Mouse (Mus musculus): ENCODE results near the gene Gpr153.

Gpr153 gene

DNA sequence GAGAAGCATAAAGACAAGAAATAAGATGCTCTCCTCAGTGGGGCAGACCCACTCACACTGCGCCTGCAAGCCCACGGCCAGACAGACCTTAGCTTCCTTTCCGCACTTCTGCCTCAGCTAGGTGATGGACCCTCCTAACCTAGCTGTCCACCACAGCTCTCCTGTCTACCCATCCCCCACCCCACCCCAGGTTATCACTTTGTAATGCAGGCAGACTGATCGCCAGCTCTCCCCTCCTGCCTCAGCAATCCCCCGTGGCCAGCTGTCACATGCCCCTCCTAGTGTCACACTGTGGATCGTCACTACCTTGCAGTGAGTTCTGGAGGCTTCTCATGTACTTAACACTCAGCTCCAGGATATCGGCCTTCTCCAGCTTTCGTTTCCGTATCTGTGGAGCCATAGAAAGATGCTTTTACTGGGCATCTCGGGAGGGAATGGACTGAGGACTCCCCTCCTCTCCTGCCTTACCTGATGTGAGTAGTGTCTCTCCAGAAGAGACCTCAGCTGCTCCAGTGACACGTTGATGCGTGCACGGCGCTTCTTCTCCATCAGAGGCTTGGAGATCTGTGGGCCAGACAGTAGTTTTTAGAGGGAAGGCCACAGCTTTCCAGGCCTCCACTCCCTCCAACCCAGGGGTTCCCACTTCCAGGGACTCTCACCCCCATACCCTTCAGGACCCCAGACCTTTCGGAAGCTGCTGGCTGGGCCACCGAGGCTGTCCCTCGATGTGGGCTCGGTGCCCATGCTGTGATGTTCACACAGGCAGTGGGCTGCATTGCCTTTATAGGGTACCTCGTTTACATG is 13.5 kb downstream of the Gpr153 start:
- DNase-seq (ENCODE audit: low read depth, low spot score) = no peak

DNA sequence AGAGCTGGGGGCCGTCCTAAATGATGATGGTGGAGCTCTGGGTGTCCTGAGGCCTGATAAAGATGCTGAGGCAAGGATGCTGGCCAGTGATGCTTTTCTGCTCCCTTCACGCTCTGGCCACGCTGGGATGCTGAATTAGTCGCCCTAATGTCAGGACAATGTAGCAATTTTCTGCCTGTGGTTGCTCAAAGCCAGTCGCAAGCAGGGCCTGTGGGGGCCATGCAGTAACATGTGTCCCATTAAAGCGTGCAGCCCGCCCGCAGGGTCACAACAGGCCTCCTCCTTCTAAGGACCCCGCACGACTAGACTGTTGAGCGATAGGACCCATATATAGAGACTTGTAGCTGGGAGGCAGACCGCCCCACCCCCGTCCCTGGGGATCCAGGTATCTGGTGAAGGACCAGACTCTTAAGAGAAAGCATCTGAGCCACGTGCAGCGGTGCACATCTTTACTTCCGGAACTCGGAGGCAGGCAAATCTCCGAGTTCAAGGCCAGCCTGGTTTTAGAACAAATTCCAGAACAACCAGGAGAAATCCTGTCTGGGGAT is 14.4 kb downstream of the Gpr153 start:
- no peak for DNase-seq (ENCODE audit: low read depth, low spot score)

DNA sequence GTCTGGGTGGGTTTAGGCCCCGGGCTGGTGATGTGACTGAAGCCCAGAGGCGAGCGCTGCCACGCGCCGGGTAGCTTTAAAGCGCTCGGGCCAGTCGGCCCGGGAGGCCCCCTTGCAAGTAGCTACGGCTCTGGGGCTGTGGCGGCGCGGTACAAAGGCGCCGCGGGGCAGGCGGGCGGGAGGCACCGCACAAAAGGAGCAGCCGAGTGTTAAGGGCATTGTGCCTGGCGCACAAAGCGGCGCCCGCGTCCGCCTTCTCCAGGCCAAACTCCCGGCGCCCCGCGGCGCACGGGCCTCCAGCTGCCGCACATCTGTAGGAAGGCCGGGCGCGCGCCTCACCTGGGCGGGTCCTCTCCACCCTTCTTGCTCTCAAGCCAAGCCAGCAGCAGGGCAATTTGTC is 16.4 kb downstream of the Gpr153 start:
- DNase-seq (ENCODE audit: low read depth, low spot score) = peak; percentile 96

DNA sequence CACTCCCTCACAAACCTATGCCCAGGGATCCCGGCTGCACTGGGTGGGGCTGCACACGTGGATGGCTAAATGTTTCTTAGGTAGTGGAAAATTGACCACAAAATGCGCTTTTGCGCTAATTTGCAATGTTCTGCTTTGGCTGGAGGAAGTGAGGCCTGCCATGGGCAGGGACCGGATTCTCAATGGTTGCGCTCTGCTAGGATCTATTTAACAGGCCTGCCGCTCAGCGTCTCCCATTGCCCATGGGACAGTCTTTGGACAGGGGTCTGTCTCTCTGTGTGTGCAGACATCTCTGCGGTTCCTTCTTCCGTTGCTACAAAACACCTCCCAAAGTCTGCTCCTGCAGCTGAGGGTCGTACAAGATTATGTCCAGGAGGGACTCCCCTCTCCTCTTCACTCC is 17.0 kb downstream of the Gpr153 start:
- DNase-seq (ENCODE audit: low read depth, low spot score) = no peak

DNA sequence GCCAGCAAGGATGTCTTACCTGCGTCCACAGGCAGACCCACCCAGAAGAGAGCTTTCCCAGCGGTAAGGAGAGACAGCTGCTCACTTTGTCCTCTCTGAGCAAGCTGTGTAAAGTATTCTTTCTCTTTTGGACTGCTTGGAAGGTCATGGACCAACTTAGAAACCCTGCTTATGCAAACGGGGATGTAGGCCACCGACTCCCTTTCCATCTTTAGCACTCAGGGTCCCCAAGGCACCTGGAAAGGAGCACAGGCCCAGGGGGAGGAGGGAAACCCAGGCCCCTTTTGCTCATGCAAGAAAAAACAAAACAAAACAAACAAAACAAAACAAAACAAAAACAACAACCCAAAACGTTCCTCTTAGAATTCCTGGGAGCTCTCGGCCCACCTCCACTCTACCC is 17.5 kb downstream of the Gpr153 start, which contains the start of gene Hes3:
Gene Hes3, minus strand, starts transcription at position 101 of the 400 bp plus-strand sequence.
- DNase-seq (ENCODE audit: low read depth, low spot score) = no peak

DNA sequence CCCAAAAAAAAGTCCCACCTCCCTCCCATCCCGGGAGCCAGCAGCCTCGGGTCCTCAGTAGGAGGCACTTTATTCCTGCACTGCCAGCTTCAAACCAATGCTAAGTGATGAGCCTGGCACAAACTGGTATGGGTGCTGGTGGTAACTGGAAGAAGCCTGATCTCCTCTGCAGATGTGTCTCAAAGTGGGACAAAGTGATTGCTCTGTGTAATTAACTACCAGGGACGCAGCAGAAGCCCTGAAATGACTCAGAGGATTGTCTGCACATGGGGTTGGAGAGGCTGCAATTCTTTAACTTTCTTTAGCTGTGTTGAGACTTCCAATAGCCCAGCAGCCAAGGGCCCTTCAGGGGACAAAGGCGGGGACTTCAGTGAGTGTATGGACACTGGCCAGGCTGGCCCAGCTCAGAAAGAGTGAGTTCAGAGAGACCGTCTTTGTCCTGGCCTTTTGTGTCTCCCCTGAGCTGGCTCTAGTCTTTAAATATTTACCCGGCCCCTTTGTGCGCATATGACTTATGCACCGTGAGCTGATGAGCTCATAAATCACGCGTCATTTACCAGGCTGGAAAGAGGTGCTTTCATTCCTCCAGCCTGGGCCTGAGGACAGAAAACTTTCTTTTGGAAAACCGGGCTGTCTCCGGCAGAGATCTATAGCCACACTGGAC is 18.2 kb downstream of the Gpr153 start:
- no peak for DNase-seq (ENCODE audit: low read depth, low spot score)

DNA sequence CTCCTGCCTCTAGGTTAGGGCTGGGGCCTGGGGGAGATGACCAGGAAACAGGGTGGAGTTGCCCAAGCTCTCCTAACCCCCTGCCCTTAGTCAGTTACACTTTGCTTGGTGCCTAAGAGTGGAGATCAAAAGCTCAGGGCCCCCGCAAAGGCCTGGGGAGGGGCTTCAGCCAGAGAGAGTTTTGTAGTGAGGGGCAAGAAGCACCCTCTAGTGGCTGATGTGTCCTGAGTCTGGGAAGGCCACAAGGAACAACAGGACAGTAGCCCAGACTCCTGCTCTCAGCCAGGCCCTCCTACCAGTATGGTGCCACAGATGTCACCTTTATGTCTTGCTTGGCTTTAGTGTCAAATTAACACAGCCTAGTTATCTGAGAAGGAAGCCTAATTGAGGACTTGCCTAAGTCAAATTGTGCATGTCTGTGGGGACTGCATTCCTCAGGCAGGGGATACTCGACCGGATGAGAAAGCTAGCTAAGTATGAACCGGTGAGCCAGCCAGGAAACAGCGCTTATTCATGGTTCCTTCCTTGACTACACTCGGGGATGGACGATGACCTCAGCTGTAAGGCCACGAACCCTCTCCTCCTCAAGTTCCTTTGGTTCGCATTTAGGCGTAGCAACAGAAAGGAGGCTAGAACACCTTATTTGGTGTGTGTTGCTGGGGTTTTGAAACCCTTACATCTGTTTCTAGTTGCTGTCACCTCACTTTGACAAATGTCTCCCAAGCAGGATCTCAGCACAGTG is 20.3 kb downstream of the Gpr153 start:
- DNase-seq (ENCODE audit: low read depth, low spot score) = no peak

DNA sequence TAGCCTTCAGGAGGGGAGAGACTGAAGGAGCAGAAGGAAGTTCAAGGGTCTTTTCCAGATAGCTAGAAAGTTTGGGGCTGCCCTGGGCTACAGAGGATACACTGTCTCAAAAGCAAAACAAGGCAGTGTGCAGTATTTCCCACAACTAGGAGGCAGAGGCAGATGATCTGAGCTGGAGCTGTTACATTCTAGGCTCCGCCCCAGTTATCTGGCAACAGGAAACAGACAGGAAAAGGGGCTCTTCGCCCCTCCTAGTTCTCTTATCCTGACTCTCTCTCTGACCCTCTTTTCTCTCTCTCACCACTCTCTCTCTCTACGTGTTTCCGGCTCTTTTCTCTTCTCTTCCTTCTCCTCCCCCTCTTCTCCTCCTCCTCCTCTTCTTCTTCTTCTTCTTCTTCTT is 21.9 kb downstream of the Gpr153 start:
- DNase-seq (ENCODE audit: low read depth, low spot score) = no peak

DNA sequence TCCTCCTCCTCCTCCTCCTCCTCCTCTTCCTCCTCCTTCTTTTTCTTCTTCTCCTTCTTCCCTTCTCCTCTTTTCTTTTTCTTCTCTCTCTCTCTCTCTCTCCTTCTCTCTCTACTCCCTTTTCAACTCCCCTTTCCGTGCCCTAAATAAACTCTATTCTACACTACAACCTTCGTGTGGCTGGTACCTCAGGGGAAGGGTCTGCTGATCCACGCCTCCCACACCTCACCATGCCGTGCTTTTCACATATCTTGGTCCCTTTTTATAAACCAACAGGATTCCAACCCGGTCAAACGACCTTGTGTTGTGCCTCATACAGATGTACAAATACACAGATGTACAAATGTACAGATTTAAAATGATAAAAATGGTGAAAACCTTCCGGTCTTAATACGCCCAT is 22.3 kb downstream of the Gpr153 start:
- no peak for DNase-seq (ENCODE audit: low read depth, low spot score)

DNA sequence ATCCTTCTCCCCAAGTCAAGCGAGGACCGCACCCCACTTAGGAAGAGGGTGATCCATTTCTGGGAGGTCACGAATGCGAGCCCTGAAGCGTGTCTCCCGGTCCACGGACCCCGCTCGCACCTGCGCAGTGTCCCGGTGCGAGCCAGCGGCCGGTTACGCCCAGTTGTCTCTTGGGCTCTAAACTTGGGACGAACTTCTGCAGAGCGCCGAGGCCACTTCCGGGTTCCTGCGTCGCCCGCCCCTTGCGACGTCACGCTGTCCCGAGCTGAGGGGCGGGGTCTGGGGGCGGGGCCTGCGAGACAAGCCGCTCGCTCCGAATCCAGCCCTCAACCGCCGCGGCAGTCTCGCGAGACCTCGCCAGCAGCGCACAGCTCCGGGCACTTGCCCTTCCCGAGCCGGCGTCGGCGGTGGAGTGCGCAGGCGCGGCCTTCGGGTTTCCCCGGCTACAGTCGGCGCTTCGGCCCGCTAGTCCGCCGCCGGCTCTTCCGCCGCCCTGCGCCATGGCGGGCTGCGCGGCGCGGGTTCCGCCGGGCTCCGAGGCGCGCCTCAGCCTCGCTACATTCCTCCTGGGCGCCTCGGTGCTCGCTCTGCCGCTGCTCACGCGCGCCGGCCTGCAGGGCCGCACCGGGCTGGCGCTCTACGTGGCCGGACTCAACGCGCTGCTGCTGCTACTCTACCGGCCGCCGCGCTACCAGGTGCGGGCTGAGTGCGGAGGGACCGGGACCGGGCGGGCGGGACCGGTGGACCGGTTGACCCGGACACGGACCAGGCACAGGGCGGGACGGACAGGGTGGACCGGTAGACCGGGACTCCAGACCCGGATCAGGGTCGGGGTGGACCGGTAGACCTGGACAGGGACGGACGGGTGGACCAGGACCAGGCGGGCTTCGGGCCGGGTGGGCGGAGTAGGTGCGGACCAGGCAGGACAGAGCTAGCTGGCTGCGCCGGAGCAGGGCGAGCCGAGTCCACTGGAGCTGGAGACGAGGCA is 23.1 kb downstream of the Gpr153 start, which contains the start of gene Icmt:
Gene Icmt, plus strand, starts transcription at position 354 of the 988 bp plus-strand sequence.
- DNase-seq (ENCODE audit: low read depth, low spot score) = peak; percentile 100

DNA sequence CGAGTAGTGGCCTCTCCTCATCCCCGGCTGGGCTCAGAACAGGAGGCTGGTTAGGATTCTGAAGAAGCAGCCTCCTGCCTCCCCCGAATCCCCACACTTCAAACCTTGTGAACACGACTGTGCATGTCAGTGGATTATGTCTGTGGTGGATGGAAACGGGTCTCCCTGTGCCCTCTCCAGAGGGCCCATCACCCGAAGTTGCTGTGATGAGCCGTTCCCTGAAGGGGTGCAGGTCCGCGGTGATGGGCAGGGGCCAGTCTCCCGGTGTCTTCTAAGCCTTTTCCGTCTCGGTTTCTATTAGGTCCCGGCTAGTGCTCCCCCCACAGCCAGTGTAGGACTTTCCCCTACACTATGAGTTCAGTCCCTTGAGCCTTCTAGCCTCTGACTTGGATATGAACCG is 24.8 kb downstream of the Gpr153 start:
- DNase-seq (ENCODE audit: low read depth, low spot score) = no peak

DNA sequence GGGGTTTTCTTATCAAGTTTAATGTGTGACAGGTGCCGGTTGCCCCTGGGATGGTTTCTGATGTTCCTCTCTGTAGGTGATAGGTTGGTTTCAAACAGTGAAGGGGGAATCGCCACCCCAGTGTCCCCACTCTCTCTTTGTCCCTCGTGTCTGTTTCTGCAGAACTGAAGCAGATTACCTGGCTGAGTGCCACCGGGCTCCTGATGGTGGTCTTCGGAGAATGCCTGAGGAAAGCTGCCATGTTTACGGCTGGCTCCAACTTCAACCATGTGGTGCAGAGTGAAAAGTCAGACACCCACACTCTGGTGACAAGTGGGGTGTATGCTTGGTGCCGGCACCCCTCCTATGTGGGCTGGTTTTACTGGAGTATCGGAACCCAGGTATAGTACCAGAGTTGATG is 26.3 kb downstream of the Gpr153 start:
- no peak for DNase-seq (ENCODE audit: low read depth, low spot score)

DNA sequence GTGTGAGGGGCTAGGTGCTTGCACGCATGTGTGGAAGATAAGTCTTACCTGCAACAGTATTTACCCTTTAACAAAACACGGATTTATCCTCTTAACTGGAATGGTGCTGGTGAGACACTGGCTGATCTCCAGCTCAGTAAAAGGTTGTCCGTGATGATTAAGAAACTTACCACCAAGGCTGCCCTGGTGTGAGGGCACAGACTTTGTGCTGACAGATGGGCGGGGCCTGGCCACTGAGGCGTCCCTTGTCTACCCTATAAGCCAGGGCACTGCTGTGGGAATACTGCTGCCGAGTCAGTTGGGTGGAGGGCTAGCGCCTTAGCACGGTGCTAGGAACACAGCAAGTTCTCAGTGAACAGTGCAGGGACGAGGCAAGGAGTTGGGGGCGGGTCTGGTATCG is 28.0 kb downstream of the Gpr153 start:
- DNase-seq (ENCODE audit: low read depth, low spot score) = no peak

DNA sequence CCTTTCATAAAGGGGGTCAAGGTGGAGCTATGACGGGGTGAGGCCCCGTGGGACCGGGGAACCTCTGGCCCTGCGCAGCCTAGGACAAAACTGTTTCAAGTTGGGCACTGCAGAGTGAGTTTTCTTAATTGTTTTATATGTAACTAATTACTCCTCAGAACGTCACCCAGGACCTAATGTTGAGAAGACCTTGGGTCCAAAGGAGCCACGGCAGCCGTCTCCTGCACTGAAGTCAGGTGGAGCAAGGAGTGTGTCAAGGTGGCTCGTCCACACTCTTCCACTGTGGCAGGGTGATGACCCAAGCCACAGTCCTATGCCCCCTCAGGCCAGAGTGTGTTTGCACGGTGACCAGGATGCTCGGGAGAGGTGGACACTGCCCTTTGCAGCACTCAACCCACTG is 29.1 kb downstream of the Gpr153 start:
- no peak for DNase-seq (ENCODE audit: low read depth, low spot score)

DNA sequence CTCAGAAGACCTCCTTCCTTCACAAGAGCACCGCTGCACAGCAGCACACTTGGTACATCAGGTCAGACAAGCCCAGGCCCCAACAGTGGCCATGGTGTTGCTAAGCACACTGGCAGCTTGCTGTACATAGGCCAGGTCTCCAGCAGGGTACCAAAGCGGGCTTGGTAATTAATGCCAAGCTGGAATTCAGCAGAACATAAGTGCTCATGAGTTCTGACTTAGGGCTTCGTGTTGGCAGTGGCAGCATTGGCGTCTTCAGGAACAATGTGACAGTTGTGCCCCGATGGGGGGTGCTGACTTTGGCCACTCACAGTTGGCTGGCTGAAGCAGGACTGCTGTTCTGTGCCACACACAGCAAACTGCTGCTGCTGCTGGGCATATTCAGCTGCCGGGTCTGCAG is 30.7 kb downstream of the Gpr153 start:
- no peak for DNase-seq (ENCODE audit: low read depth, low spot score)

DNA sequence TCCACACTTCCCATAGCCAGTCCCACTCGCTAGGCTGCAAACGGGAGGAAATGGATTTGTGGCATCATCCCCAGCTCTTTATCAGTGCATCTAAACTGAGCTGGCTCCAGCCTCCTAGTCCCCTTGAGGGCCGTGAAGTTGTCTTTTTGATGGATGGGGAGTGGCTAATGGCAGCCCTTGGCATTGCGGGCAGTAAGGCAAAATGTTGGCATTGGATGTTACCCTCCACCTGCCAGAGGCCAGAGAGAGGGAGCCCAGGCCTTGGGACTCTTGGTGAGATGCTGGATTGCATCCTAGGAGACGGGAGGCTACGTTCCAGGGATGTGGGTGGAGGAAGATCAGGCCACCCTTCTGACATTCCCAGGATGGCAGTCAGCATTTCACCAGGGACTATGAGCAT is 32.0 kb downstream of the Gpr153 start:
- DNase-seq (ENCODE audit: low read depth, low spot score) = no peak

DNA sequence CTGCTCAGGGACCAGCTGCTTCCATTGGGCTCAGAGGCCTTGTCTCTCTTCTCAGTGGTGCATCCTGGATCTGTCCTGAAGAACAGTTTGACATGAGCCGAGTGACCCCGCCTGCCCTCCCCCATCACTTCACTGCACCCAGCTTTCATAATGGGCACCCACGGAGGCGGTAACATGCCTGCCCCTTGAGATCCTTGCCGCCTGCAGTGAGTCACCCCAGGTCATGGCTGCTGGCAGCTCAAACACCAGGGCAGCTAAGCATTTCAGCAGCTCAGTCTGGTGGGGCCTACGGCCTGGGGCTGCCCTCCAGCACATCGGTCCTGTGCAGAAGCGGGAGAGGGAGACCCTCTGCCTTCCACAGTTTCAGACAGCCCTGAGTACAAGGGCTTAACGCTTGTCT is 33.5 kb downstream of the Gpr153 start:
- no peak for DNase-seq (ENCODE audit: low read depth, low spot score)

DNA sequence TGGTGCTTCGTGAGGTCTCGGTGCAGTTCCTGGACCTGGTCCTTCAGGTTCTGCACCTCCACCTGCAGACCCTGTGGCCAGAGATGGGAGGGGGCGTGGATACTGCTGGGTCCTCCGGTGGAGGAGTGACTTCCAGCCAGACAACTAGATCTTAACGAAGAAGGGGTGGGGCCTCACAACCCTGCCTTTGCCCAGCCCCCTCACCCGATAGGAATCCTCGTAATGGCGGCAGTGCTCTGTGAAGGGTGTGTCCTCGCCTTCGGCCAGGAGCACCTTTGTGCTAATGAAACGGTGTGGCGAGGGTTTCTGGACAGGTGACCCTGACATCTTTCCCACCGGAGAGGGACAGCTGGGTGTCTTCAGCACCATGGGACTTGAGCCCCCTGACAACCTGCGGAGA is 38.2 kb downstream of the Gpr153 start:
- DNase-seq (ENCODE audit: low read depth, low spot score) = peak; percentile 80

DNA sequence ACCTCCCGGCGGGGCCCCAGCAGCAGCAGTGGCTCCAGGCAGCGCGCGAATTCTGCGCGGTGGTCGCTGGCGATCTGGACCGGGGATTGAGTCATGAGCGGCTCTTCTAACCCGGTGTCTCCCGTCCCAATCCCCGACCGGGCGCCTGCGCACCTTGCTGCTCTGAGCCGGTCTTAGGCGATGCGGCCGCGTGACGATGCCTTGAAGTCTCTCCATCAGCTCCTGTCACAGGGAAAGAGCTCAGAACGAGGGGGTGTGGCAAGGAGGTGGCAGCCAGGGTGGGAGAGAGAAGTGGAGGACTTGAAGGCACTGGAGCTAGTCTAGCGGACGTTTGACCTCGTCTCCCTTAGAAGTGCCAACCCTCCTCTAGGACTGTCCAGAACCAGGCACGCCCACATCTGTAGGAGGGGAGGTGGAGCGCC is 39.2 kb downstream of the Gpr153 start:
- DNase-seq (ENCODE audit: low read depth, low spot score) = peak; percentile 64

DNA sequence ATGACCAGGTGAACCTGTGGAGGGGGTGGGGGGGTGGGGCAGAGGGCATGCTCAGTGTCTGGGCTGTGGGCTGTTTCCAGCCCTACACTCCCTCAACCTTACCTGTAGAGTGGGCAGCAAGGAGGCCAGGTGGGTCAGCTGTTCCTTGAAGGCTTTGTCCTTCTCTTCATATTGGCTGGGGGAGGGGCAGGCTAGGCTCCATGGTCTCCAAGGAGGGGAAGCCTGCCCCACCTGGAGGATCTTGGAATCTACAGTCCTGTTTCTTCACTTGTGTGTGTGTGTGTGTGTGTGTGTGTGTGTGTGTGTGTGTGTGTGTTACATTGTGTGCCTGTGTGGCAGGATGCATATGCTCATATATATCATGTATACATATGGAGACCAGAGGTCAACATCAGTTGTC is 39.9 kb downstream of the Gpr153 start:
- peak; percentile 72 for DNase-seq (ENCODE audit: low read depth, low spot score)

Data from ZHBTc4 (cell line).